Mouse (Mus musculus): ENCODE measurements around the gene Ttll7.

Gene Ttll7

GRCm38 (mm10) chr3:146994670-146995415, 142.7 kb downstream of the Ttll7 start:
- no peak for DNase-seq (ENCODE audit: low spot score in 2 of 2)

GRCm38 (mm10) chr3:146999148-146999547, 147.0 kb downstream of the Ttll7 start:
- DNase-seq (ENCODE audit: low spot score in 2 of 2): no peak

- no peak for DNase-seq (ENCODE audit: low spot score in 2 of 2)
These were observed 148.8 kb downstream of the Ttll7 start for GRCm38 (mm10) chr3:147000963-147001362.

GRCm38 (mm10) chr3:147001557-147001956, 149.4 kb downstream of the Ttll7 start:
- no peak for DNase-seq (ENCODE audit: low spot score in 2 of 2)

GRCm38 (mm10) chr3:147016506-147016905, 164.3 kb downstream of the Ttll7 start:
- DNase-seq (ENCODE audit: low spot score in 2 of 2): no peak

GRCm38 (mm10) chr3:147019506-147019905, 167.3 kb downstream of the Ttll7 start:
- no peak for DNase-seq (ENCODE audit: low spot score in 2 of 2)

- DNase-seq (ENCODE audit: low spot score in 2 of 2): no peak
These were observed 174.1 kb downstream of the Ttll7 start for GRCm38 (mm10) chr3:147026248-147026647.

- DNase-seq (ENCODE audit: low spot score in 2 of 2): no peak
These were observed 176.2 kb downstream of the Ttll7 start for GRCm38 (mm10) chr3:147028382-147028781.

- no peak for DNase-seq (ENCODE audit: low spot score in 2 of 2)
These were observed 177.6 kb downstream of the Ttll7 start for GRCm38 (mm10) chr3:147029718-147030117.

- DNase-seq (ENCODE audit: low spot score in 2 of 2): no peak
These were observed 178.2 kb downstream of the Ttll7 start for GRCm38 (mm10) chr3:147030266-147030880.

All from spleen, postnatal 36 days (tissue).